Mouse (Mus musculus) thymus, adult 2 months (tissue): ENCODE measurements at regions not wholly inside any gene's neighbourhood (a gene's known extent, or its start where the extent isn't known, plus 50 kb on each side); places are given as distances from the start of the nearest gene placed in this dataset.

Experiments used
- CTCF ChIP-seq: fragments of 200-500 bp; IDR thresholded peaks from 2 replicates; pipeline ENCODE4 v1.5.1; 2012; ENCODE audit warnings: mild to moderate bottlenecking, control low read depth, low read length, moderate library complexity, borderline replicate concordance; ENCODE audit not compliant: control insufficient read depth, poor library complexity, insufficient read depth; ENCODE audit errors: extremely low read depth
- POLR2A ChIP-seq: fragments of 200-500 bp; IDR thresholded peaks from 2 replicates; pipeline ENCODE4 v1.6.1; 2012; ENCODE audit warnings: mild to moderate bottlenecking, low read length, control low read depth, moderate library complexity; ENCODE audit not compliant: control insufficient read depth, poor library complexity, insufficient read depth; ENCODE audit errors: extremely low read depth

GRCm38 (mm10) chr16:76539669-76540068 is 166.0 kb upstream of the Nrip1 start:
- TF ChIP-seq CTCF (no peak), POLR2A (no peak)
